Mouse (Mus musculus) cerebellum, postnatal 14 days (tissue): Measurements from ENCODE around the gene Ncam1.

Experiments used
- DNase-seq, 2 experiments: peaks; one replicate each; pipeline ENCODE4 v3.0.0; 2021; ENCODE audit warnings: mixed read lengths in 2 of 2

Gene Ncam1

GRCm38 (mm10) chr9:49798806-49799205 is at the start of gene Ncam1:
Gene Ncam1 (minus strand): TSS chr9:49798925.
- peak; percentile 96 to 97 for DNase-seq

- peak; percentile 35 to 49 for DNase-seq
Observed at GRCm38 (mm10) chr9:49834013-49834412, 35.3 kb upstream of the Ncam1 start.

GRCm38 (mm10) chr9:49827671-49828070 is 28.9 kb upstream of the Ncam1 start:
- no peak for DNase-seq

DNA sequence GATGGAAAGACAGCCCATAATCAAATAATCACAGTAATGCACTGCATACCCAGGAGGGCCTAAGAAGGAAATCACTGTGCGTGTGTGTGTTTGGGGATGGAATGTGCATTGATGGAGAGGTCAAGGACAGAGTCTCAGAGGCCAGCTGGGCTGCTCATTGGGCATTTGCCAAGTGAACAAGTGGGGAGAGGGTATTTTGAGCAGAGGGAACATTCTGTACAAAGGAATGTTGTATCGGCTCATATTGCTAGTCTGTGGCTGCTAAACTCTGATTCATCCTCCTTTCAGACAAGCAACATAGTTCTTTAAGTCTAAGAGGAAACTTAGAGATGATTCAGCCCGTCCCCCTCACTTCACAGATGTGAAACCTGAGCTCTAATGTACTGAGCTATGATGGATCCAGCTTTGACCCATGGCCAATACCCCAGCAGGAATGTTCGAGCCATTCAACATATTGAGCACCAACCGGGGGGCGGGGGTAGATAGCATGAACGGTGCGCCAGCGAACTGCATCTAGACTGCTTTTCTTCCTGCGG is 17.5 kb upstream of the Ncam1 start:
- no peak for DNase-seq

DNA sequence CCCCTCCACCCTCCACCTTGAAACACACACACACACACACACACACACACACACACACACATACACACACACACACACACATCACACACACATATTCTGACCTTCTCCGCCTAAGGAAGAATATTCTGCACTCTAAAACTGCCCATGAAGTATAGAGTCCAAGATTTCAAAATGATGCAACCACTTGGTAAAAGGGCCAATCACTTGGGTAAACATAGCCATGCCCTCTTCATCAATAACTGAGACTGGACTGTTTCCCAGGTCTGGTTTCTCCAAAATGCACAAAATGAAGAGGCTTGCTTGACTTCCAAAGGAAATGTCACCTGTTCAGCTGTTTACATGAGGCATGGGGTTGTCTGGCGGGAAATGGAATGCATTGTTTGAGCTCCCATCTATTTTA is 15.7 kb upstream of the Ncam1 start:
- DNase-seq = no peak

DNA sequence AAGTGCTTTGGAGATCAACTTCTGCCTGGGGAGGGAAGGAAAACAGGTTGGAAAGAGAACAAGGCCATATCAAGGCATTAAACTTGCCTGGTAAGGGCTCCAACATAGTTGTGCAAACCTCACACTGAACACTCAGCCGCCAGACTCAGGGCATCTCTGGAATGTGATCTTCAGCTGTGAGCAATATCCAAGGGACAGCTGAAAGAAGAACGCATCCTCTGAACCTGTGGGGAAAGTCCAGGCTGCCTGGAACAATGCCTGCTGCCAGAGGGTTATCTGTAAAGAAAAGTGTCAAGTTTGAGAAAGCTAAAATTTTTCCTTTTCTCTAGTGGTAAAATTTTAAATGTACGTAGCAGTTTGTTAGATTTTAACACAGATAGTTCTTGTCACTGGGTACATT is 4.5 kb upstream of the Ncam1 start:
- no peak for DNase-seq

- DNase-seq = peak; percentile 89
Observed at GRCm38 (mm10) chr9:49797821-49798571, 729 bp downstream of the Ncam1 start.

DNA sequence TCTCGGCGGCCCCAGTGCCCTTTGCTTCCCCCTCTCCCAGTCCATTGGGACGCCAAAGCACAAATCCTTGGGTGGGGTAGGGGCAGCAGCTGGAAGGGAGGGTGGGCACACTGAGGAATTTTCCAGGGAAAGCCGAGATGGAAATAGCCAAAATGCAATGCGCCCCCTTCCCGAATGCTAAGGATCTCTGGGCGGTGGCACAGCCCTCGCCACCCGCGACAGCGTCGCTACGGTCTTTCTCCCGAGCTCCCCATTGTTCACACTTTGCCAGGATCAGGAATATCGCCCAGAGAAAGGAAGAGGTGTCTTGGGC is 1.3 kb downstream of the Ncam1 start:
- no peak for DNase-seq

DNA sequence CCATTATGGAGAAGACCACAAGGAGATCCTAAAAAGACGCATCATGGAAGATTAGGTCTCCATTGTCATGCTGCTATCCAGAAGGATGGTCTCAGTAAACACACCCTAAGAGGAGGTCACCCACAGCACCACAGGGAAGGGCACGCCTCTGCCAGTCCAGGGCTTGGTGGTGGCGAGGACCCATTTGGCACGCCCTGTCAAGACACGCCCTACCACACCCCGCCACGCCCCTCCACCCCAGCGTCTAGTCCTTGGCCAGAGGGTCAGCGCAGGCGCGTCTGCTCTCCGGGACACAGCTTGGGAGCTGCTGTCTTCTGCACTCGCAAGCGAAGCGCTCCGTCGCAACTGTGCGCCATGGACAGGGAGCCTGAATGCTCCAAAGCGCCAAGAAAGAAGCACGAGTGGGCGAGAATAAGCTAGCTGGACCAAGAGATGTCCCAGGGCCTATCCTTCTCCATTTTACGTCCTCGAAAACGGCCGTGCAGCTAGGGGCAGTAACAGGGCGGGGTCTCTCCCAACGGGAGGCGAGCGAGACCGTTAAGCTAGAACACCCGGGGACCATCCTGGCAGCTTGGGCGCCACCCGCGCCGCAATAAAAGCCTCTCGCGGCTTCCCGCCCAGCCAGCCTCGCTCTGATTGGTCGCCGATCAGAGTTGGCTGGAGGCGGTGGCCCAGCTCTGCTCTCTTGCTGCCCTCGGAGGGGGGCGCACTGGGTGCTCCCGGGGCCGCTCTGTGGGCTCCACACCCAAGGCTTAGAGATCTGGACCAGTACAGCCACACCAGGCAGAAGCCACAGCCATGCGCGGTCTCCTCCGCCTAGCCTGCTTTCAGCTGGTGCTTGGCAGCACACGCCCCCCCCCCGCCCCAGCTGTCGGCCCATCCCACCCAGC is 1.9 kb downstream of the Ncam1 start:
- peak; percentile 78 to 81 for DNase-seq

DNA sequence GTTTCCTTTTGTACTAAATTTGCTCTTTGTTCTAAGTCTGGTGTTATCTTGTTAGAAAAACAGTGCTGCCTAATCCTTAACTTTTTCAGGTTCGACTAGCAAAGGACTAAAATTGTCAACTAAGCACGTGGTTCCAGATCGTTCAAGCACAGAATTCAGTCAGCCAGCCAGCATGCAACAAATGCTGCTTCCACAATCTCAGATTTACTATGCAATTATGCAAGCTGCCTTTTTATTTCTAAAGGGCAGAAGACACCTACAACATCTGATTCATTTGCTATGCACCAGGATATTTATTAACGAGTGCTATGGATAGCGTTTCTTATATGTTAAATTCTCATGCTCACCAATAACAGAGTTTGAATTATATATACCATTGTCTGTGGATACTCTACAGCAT is 2.8 kb downstream of the Ncam1 start:
- no peak for DNase-seq

GRCm38 (mm10) chr9:49793987-49794550 is 4.7 kb downstream of the Ncam1 start:
- no peak for DNase-seq

- DNase-seq = no peak
Observed at GRCm38 (mm10) chr9:49793241-49793640, 5.5 kb downstream of the Ncam1 start.

DNA sequence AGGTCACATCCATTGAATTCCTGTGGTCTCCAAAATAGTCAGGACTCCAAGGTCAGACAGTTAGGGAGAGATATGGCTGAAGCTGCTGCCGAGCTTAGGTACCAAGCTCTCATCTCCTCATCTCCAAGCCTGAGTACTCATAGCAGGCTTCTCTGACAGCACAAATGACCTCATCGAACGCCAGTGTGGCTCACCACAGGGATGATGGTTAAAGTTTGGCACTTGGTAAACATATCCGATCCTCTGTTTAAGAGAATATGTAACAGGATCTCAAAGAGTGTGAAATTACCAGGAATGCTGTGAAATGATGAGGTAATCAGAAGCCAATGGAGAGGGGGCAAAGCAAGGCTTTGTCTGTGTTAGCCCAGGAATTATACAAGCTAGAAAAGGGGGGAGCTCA is 6.1 kb downstream of the Ncam1 start:
- DNase-seq = no peak

- DNase-seq = no peak
Observed at GRCm38 (mm10) chr9:49781016-49781772, 17.5 kb downstream of the Ncam1 start.

DNA sequence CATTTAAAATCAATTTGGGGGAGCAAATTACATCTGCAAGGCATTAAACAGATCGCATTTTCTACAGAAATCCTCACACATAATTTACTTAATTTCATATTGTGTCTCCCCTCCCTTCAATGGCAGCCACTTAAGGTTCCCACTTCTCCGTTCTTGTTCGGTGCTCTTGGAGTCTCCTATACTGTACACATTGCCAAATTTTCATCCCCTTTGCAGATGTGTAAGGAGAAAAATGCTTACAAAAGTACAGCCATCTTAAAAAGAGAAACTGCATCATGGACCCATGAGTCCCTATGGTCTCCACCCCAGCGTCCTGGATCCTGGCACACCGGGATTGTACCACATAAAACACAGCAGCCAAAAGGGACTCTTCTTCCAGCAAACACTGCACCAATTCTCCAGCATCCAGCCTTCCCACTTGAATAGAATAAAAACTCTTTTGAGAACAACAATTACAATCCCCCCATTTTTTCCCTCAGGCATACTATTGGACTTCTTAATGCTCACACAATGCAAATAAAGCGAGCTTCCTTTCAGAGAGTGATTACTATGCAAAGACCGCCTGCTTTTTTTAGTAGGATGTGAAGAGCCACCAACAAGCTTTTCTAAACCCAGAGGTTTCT is 21.6 kb downstream of the Ncam1 start:
- DNase-seq = no peak

GRCm38 (mm10) chr9:49766634-49767033 is 32.1 kb downstream of the Ncam1 start:
- no peak for DNase-seq

DNA sequence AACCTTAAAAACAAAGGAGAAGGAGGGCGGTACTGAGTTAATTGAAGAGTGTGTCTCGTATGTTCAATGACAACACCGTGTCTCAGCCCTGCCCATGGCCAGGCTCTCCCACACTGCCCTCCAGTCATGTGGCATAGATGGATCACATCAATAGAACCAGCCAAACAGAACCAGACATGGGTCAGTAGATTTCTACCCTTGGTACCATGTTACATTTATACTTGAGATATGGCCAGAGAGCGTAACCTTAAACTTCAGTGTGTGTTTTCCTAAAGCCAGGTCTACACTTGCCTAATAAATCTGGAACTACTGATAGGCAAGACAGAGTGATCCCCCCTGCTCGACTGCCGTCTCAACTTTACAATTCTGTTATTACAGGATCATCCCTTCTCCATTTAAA is 38.2 kb downstream of the Ncam1 start:
- DNase-seq = no peak

DNA sequence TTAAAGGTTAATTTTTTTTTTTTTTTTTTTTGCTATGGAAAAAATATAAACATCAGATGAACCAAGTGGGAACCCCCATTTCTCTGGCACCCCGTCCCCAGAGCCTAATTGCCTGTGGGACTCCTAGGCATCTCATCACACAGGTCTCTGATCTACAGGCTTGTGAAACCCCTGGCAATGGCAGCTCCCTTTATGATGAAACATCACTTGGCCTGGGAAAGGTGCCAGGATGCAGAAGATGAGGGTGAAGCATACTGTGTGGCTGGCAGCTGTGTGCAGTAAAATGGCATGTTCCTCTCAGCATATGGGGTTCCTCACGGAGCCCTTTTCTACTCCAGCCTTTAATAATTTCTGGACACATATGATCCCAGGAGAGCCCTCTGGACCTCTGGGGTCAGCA is 40.3 kb downstream of the Ncam1 start:
- DNase-seq = peak; percentile 73 to 77

- peak; percentile 66 to 80 for DNase-seq
Observed at GRCm38 (mm10) chr9:49757986-49758385, 40.7 kb downstream of the Ncam1 start.

- DNase-seq = peak; percentile 66 to 70
Observed at GRCm38 (mm10) chr9:49757582-49757981, 41.1 kb downstream of the Ncam1 start.

GRCm38 (mm10) chr9:49756725-49757124 is 42.0 kb downstream of the Ncam1 start:
- no peak for DNase-seq

GRCm38 (mm10) chr9:49755214-49755613 is 43.5 kb downstream of the Ncam1 start:
- no peak for DNase-seq
